Mouse (Mus musculus) testis, adult 2 months (tissue): Measurements from ENCODE around the gene Dpp9.

Source experiments
- CTCF ChIP-seq: fragments of 200-500 bp; IDR thresholded peaks from 2 replicates; pipeline ENCODE4 v1.5.1; 2012; ENCODE audit warnings: low read depth, mild to moderate bottlenecking, inconsistent platforms, low read length, moderate library complexity; ENCODE audit not compliant: control insufficient read depth, insufficient read depth, insufficient replicate concordance
- POLR2A ChIP-seq: fragments of 200-500 bp; IDR thresholded peaks from 2 replicates; pipeline ENCODE4 v1.6.1; 2012; ENCODE audit warnings: low read depth, mild to moderate bottlenecking, inconsistent platforms, low read length, moderate library complexity; ENCODE audit not compliant: control insufficient read depth

DNA sequence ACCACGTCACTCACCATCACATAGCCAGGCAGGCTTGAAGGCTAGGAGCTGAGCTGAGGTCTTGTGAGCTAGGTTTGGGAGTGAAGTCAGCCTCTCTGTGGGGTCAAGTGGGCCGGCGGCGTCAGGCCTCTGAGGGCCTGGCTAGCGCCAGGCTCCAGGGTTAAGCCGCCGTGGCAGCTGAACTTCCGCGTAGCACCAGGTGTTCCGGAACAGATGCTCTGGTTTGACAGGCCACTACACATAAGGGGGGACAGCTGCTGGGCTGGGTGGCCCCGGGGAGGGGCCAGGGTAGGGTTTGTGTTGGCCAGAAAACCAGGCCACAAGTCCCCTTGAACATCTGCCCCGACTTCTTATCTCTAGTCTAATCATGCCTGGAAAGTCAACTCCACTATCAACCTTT, 71.3 kb downstream of the Dpp9 start:
- no peak for TF ChIP-seq CTCF
- no peak for TF ChIP-seq POLR2A
